Mouse (Mus musculus) cerebellum, adult (tissue): ENCODE data around the gene Gm47995.

Experiments
- ATAC-seq: cut with Nextera tagmentation; 2 replicates; pipeline ENCODE4 v1.9.2; 2017; ENCODE audit warnings: mild to moderate bottlenecking, moderate library complexity, mixed read lengths; ENCODE audit not compliant: insufficient number of reproducible peaks, low FRiP score, low TSS enrichment

The Gm47995 gene

GRCm38 (mm10) chr1:151224536-151224935 lies 26.3 kb downstream of the Gm47995 start:
- no peak for ATAC-seq

DNA sequence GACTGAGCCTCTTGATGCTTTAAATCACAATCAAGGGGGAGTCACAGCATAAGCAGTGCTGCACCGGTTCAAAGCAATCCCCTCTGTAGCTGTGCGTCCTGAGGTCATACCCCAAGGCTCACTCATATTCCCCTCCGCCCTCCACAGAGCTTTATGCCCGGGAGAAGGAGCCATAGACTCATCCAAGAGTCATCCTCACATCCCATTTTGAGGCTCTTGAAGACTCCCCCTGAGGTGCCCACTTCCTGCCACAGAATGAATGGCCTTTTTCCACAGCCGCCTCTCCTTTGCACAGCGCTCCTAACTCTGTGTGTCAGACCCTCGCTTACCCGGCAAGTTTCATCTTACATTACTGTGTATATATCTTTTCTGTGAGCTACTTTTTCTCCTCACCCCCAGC lies 29.3 kb downstream of the Gm47995 start:
- ATAC-seq, result no peak

DNA sequence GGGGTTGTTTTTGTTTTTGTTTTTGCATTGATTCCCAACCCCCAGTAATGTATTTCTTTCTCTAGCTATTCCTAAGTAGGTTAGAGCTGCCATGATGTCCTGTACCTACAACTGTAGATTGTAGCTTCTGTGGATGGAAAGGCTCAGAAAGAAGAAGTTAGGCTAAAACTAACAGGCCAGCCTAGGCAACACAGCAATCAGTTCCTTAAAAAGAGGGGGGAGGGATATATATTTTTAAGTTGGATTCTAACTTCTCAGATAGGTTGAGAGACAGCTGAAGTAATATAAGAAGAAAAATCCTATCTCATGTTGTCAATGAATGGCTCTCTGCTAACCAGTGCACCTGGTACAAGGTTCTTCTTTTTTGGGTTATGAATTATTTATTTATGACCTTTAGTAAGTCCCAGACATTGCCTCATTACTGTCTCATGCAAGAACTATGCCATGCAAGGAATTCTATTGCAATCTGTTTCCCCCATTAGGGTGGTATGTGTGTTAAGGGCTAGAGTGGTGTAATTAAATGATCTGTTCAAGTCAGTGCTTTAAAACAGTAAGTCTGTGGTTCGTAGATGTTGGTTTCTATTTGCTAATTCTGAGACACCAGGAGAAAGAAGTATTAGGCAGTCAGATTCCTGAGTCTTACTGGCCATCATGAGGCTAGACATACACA lies 30.2 kb downstream of the Gm47995 start:
- no peak for ATAC-seq

DNA sequence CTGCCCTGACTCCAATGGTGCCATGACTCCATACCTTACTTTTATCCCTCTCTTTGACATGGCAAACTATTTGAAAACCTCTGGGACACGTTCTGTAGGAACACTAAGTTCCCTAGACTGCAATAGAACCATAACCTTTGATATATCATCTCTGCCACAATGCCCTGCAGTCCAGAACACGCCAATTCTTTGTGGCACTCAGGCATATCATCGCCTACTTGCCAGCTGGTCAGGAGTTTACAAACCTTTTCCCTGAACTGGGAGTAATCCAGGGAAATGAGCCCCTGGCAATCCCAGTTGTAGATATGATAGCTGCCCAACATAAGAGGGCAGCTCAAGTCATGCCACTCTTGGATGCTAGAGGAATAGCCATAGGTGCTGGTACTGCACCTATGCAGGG lies 34.1 kb downstream of the Gm47995 start:
- ATAC-seq, result no peak

DNA sequence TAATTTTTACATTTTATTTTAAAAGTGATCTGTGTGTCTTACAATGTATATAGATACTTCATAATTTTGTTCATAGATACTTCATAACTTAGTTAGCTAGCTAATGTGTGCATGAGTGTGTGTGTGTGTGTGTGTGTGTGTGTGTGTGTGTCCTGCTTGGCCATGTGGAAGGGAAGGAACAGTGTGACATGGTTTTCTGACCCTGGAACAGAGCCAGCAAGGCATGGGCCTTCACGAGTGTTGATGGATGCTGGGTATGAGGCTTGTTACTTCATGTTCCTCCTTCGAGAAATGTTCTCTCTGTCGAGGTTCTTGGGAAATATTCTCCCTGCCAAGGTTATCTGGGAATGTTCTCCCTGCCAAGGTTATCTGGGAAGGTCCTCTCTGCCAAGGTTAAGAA lies 35.5 kb downstream of the Gm47995 start:
- ATAC-seq, result no peak

- no peak for ATAC-seq
Observed at GRCm38 (mm10) chr1:151235574-151235973, 37.3 kb downstream of the Gm47995 start.

DNA sequence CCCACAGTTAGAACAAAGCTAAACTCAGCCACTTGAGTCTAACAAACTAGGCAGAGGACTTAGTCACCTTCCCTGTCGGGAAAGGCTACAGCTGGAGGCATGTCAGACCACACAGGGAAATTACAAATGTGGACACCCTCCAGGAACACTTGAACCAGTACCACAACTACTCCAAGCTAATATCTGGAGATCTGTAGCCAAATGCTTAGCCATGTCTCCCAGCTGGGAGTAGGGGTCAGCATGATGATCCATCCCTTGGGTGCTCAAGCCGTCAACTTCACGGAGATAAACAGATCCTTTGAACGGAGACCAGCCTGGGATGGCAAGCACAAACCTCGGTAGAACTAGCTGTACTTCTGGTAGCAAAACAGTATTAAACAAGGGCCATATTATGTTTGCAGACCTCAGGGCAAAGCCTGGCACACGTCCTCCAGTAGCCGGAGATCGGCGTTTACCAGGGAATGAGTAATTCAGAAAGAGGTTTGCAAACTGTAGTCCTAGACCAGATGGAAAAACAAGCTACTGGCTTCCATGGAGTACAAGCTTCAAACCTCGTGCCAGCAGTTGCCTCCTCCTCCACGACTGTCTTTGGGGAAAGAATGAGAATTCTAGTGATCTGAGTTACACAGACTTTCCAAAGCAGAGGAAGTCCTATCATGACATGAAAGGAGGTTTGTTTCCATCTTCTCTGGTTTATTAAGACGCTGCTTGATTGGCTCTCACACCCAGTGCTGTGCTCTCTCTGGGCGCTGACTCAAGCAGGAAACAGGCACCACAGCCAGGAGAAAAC lies 38.1 kb downstream of the Gm47995 start:
- no peak for ATAC-seq

DNA sequence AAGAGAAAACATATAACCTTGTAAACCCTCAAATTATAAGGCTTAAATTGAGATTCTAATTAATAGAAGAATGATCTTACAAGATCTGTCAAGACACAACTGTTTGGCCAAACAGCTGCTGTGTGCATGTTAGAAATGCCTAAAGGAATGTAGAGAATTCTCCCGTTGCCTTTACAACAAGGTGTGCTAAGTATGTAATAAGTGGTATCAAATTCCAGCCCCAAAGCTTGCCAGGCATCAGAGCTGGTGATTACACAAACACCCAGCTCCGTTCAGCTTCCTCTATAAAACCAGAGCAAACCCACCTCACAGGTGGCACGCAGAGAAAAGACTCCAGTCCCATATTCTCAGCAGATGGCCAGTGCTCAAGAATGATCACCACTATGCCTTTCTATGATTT lies 39.5 kb downstream of the Gm47995 start:
- ATAC-seq, result no peak

GRCm38 (mm10) chr1:151243332-151243731 lies 45.1 kb downstream of the Gm47995 start:
- no peak for ATAC-seq

DNA sequence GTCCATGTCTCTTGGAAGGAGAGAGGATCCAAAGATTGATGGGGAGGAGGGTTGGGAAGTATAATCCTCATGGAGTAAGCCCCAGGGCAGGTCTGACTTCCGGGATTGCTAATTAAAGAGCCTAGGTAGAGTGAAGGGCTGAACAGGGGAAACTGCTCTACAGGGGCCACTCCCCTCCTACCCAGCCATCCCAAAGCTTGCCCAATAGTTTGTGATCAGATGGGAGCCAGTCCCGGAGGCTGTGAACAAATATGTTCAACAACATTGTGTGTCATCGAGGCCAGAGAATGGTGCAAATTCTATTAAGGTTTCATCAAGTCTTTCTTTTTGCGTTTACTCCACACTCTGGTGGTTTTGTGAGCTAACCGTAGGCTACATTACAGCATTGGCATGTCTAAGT lies 45.8 kb downstream of the Gm47995 start:
- ATAC-seq, result no peak

DNA sequence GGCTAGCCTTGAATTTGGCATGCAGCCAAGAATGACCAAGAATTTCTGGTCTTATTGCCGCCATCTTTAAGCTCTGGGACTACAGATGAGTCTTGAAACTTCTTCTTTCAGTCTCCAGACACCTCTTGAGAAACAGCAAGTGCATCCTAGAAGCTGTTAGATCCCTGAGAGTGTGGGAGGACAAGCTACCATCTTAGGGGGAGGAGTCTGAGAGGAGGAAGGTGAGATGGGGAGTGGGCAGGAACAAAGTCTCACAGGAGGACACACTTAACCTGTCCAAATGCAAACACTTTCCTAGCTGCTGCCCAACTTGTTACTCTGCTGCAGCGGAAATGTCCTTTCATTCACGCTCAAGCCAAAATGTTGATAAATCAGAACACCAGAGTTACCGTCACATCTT lies 46.5 kb downstream of the Gm47995 start:
- ATAC-seq, result no peak

- ATAC-seq, result no peak
Observed at GRCm38 (mm10) chr1:151245165-151245564, 46.9 kb downstream of the Gm47995 start.

- ATAC-seq, result no peak
Observed at GRCm38 (mm10) chr1:151245846-151246245, 47.6 kb downstream of the Gm47995 start.
